Mouse (Mus musculus): ENCODE measurements around the gene Tamm41. TPM values are rescaled to one million over a fixed set of nuclear protein-coding genes. Genes with fewer than 3 reads are reported as not detected.

Tamm41 gene
- total RNA-seq, 1 experiment from 2014 or later = 13.4 TPM

DNA sequence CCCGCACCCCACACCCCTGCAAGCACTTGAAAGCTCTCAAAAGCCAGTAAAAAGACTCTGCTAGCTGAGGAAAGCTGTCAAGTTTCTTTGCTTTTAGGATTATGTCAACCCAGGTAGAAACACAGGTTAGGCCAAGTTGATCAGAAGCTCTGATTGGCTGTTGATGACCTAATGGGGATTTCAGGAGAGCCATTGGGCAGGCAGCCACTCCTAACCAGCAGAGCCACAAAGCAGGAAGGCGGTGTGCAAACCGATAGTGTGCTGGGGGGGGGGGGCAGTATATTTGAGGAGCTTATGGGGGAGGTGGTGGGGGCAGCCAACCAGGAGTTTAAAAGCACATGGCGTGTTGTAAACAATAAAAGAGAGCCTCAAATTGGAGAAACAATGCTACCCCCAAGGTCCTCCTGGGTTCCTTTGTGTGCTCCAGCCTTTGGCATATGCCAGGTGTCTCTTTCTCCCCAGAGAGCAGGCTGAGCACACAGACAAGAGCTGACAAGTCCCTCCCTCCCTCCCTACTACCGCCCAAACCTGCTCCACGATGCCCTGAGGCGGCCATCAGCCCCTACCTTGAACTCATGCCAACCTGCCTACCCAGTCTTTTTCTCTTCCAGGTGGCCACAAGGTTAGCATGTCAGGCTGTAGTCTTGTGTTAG, 49.6 kb downstream of the Tamm41 start:
- no peak for ATAC-seq (replicated peaks; ENCODE audit: insufficient number of reproducible peaks, low FRiP score, low TSS enrichment, poor library complexity, severe bottlenecking)

DNA sequence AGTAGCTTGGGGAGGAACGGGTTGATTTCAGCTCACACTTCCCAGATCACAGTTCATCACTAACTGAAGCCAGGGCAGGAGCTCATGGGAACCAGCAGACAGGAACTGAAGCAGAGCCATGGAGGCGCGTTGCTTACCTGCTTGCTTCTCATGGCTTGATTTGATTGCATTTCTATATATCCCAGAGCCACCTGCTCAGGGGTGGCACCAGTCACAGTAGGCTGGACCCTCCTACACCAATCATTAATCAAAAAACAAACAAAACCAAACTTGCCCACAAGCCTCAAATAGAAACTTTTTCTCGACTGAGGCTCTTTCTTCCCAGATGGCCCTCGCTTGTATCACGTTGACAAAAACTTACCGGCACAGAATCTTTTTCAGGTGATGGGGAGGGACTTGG, 55.0 kb downstream of the Tamm41 start:
- ATAC-seq (replicated peaks; ENCODE audit: insufficient number of reproducible peaks, low FRiP score, low TSS enrichment, poor library complexity, severe bottlenecking) = no peak

DNA sequence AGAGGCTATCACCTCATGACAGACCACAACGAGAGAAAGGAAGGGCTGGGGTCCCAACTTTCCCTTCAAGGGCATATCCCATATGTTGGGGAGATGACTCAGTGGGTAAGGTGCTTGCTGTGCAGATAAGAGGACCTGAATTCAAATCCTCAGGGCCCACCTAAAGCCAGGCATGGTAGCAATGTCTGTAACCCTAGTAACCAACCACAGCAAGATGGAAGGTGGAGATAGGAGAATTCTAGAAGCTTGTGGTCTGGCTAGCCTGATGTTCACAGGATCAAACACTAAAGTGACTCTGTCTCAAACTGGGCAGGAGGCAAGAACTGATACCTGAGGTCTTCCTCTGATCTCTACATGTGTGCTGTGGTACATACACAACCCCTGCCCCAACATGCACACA, 58.0 kb downstream of the Tamm41 start:
- ATAC-seq (replicated peaks; ENCODE audit: insufficient number of reproducible peaks, low FRiP score, low TSS enrichment, poor library complexity, severe bottlenecking) = no peak

DNA sequence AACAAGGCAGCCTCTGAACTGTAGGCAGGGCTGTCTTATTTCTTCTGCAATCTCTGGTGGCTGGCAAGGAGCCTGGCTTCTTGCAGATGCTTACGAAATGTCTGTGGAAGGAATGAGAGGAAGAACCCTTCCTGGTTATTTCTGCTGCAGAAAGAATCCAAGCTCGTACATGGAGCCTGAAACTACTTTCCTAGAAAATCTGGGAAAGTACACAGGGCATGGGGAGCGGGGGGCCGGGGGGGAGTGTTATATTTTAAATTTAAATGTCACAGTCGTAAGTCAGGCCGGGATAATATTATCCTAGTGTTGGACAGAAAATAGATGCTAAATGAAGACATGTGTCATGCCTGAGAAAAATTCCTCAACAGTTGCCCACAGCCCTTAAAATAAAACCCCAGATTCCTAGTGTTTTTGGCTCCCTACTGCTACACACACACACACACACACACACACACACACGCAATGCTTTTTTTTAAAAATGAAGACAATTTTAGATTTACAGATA, 60.7 kb downstream of the Tamm41 start:
- ATAC-seq (replicated peaks; ENCODE audit: insufficient number of reproducible peaks, low FRiP score, low TSS enrichment, poor library complexity, severe bottlenecking) = no peak

DNA sequence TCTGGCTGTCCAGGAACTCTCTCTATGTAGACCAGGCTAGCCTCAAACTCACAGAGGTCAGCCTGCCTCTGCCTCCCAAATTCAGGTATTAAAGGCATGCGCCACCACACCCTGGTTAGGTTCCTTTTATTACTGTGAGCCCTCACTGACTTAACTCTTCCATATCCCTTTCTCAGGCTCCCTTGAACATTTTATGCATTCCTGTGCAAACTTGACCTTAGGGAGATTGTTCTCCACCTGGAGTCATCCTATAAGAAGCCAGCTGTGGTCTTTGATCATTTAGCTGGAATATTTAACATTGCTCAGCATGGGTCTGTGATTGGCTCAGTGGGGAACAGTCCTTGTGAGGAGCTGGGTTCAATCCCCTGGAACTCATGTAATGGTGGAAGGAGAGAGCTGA, 63.3 kb downstream of the Tamm41 start:
- ATAC-seq (replicated peaks; ENCODE audit: insufficient number of reproducible peaks, low FRiP score, low TSS enrichment, poor library complexity, severe bottlenecking) = no peak

DNA sequence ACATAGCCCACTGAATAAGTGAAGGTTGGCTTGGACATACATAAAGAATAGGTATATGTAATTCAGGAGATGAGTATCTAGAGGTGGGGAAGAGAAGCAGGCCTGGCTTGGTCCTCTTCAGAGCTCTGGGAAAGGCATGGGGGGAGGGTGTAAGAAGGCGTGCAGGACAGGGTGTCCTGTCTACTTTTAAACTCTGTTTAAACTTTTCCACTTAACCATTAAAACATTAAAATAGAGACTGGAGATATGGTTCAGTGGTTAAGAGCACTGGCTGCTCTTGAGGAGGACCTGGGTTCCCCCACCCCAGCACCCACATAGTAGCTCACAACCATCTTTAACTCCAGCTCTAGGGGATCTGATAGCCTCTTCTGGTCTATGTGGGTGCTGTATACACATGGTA, 64.7 kb downstream of the Tamm41 start:
- ATAC-seq (replicated peaks; ENCODE audit: insufficient number of reproducible peaks, low FRiP score, low TSS enrichment, poor library complexity, severe bottlenecking) = no peak

DNA sequence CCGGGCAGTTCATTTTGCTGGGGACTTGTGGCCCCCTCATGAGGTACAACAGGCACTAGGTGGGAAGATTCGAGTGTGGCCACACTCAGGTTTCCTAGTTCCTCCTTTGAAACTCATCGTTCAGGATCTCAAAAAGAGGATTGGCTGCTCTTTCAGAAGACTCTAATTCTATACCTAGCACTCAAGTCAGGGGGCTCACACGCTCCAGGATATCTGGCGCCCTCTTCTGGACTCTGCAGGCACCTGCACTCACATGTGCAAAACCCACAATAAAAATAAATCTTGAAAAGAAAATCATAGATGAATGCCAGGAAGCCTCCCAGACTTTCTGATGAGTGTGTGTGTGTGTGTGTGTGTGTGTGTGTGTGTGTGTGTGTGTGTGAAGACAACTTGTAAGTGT, 66.8 kb downstream of the Tamm41 start:
- no peak for ATAC-seq (replicated peaks; ENCODE audit: insufficient number of reproducible peaks, low FRiP score, low TSS enrichment, poor library complexity, severe bottlenecking)

DNA sequence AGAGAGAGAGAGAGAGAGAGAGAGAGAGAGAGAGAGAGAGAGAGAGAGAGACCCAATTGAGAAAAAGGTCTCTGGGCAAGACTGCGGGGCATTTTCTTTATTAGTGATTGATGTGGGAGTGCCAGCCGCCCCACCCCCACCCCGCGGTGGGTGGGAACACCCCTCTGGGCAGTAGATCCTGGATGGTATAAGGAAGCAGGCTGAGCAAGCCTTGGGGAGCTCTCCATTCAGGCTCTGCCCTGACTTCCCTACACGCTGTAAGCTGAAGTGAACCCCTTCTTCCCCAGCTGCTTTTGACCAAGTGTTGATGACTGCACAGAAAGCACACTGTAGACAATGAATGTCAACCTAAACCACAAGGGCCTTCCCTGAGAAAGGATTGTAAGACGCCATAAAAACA, 67.3 kb downstream of the Tamm41 start:
- no peak; the same call in 1 of the 2 replicates for ATAC-seq (replicated peaks; ENCODE audit: insufficient number of reproducible peaks, low FRiP score, low TSS enrichment, poor library complexity, severe bottlenecking)

DNA sequence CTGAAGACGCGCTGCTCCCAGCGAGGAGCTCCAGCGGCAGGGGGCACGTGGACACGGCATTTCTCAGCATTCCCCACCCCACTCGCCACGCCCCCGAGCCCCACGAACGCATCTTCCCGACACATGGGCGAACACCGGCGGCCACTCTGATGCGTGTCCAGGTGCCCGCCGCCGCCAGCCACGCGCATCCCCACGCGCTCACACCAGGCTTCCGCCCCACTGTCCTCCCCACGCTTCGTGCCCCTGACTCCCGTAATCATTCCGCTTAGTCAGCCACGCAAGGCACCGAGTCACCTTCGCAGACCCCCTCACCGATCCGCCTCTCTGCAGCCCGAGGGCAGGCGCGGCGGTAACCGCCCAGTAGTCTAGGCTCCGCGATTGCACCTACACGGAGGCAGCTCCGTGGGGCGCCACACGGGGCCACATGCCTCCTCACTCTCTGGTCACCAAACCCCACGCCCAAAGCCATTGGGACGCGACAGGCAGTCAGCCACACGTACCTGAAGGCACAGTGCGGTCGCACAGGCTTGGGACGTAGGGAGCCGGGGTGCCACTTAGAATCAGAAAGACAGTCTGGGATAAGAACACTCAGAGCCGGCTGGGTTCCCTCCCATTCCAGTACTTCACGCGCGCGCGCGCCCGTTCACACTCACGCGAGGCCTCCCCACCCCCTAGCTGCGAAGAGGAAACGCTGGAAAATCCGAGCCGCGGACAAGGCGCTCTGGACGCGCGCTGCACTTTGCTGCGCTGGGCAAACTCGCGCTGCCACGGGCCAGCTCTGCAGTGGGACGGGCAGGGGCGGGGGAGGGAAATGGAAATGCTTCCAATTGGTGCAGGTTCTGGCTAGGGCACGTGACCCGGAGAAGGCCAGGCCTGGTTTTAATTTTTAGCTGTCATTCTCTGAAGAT, 68.2 kb downstream of the Tamm41 start, which contains the start of gene Vgll4:
Gene Vgll4 (minus strand): TSS at position 782 of the 908 bp plus-strand sequence.
- ATAC-seq (replicated peaks; ENCODE audit: insufficient number of reproducible peaks, low FRiP score, low TSS enrichment, poor library complexity, severe bottlenecking) = peak; percentile 28; the same call in 1 of the 2 replicates

DNA sequence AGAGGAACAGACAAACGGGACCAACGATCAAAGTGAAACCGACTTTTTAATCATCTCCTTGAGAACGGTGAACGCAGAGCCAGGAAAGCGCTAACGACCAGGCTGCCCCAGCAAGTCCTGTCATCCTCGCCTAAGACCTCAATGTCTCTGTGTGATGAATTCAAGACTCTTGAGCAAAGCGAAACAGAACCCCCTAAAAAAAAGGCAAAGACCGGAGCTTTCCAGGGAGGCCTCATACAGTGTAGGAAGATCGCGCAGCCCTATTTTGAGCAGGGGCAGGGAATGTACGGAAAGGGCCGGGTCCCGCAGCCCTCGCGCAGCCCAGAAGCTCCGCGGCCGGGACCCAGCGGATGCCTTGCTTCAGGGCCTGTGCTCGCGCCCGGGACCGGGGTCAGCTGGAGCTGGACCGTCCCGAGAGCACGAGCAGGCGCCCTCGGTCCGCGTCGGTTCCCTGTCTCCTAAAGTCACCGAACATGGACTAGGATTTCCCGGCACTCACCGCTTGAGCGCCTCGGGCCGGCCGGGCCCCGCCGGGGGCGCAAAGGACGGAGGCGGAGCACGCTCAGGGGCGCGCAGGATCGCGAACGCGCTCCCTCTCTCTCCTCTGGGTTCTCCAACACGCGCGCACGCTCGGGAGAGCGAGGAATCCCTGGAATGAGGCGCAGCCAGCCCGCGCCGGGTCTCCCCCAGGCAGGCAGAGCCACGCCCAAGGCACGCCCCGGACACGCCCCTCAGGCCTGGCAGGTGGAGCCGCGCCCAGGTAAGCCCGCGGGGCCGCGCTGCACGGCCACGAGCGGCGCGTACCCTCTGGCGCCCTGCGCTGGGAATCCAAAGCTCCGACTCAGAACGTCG, 69.1 kb downstream of the Tamm41 start:
- ATAC-seq (replicated peaks; ENCODE audit: insufficient number of reproducible peaks, low FRiP score, low TSS enrichment, poor library complexity, severe bottlenecking) = no peak

DNA sequence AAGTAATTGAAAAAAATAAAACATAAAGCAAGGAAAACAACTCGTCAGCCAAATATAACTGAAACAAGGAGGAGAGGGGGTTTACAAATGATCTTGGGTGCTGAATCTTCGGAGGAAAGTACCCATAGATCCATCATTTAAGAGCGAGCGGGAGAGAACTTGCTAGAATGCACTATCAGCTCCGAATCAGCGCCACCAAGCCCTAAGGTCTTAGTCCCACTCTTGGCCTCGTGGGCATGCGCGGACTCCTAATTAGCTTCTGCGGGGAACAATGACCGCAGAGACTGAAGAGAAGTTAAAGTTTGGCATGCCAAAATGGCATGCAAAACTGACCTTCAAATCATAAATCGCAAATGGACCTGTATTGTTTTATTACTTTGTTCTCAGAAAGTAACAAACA, 70.1 kb downstream of the Tamm41 start:
- no peak for ATAC-seq (replicated peaks; ENCODE audit: insufficient number of reproducible peaks, low FRiP score, low TSS enrichment, poor library complexity, severe bottlenecking)

DNA sequence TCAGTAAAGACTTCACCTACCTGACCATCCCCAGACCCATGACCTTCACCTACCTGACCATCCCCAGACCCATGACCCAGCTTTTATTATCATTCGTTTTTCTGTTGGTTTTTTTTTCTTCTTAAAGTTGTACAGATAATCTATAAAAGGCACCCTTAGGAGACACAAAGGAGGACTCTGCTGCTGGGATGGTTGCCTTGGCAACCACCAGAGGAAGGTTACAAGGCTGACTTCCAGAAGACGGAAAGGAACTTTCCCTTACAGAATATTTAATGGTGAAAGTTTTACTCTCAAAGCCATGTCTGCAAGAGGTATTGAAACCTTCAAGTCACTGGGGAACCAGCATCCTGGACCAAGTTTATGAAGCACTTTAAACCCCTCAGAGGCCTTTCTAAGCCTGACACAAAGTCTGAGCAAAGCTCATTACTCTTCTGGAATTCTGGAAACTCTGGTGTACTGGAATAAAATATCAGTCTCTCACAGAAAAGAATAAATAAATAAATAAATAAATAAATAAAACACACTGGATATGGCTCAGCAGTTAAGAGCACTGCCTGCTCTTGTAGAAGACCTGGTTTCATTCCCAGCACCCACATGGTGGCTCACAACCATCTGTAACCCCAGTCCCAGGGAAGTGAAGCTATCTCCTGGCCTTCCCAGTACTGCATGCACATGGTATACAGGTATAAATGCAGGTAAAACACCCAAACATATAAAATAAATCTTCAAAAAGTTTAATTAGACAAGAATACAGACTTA, 71.1 kb downstream of the Tamm41 start:
- ATAC-seq (replicated peaks; ENCODE audit: insufficient number of reproducible peaks, low FRiP score, low TSS enrichment, poor library complexity, severe bottlenecking) = no peak

DNA sequence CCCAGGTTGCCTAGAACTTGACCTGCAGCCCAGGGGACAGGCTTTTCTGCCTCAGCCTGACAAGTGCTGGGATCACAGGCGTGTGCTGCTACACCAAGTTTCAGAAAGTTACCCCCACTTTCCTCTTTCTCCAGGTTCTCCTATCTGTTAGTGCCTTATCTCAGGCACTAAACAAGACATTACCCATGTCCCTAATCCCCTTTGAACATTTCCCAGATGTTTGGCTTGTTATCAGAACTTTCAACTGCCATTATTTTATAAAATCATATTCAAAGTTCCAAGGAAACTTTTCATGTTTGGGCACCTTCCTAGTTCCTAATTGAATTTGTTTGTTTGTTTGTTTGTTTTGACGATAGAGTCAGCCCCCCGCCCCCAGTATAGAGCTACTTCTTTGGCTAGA, 71.9 kb downstream of the Tamm41 start:
- no peak for ATAC-seq (replicated peaks; ENCODE audit: insufficient number of reproducible peaks, low FRiP score, low TSS enrichment, poor library complexity, severe bottlenecking)

DNA sequence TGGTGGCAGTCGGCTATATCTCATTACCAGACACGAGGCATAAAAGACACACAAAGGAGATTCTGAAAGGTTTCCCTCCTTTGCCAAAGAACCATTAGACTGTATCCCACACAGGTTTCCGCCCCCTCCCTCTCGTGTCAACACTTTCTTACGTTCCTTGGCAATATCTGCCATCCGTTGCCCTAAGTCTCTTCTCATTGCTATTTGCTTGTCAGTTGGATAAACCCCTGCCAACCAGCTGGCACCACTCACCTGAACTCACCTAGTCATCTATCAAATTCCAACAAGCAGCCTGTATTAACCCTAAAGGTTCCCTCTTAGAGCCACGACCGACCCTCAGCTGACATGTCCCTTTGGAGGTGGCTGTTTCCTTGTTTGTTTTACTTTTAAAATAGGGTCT, 72.3 kb downstream of the Tamm41 start:
- no peak for ATAC-seq (replicated peaks; ENCODE audit: insufficient number of reproducible peaks, low FRiP score, low TSS enrichment, poor library complexity, severe bottlenecking)

DNA sequence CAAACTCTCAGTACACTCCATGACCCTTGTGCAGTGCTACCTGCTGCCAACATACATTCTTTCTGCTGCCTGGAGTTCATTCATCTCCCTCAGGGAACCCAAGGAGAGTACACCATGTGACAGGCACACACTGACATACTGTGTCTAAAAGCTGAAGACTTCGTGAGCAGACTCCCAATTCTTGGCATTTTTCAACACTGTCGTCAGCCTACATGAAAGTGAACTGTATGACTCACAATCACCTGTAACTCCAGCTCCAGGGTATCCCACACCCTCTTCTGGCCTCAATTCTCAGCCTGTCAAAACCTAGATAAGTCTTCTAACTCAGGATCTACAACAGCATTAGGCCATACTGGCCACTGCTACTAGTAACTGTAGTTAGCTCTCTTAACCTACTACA, 73.4 kb downstream of the Tamm41 start:
- ATAC-seq (replicated peaks; ENCODE audit: insufficient number of reproducible peaks, low FRiP score, low TSS enrichment, poor library complexity, severe bottlenecking) = no peak

DNA sequence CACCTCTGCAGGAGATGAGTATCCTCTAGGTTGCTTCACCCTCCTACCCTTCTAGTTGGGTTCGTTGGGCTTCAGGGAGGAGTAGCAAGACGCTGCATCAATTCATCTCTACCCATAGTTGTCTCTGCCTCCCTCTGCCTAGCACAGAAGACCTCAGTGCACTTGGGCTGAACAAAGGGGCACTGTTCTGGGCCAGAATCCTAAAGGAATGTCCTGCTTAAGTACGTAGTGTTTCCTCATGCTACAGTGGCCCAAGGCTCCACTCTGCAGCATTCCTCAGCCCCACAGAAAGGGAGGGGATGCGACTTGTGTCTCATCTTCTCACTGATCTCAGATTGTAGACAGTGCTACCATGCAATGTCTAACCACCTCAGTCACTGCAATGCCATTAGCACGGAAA, 74.0 kb downstream of the Tamm41 start:
- ATAC-seq (replicated peaks; ENCODE audit: insufficient number of reproducible peaks, low FRiP score, low TSS enrichment, poor library complexity, severe bottlenecking) = no peak

DNA sequence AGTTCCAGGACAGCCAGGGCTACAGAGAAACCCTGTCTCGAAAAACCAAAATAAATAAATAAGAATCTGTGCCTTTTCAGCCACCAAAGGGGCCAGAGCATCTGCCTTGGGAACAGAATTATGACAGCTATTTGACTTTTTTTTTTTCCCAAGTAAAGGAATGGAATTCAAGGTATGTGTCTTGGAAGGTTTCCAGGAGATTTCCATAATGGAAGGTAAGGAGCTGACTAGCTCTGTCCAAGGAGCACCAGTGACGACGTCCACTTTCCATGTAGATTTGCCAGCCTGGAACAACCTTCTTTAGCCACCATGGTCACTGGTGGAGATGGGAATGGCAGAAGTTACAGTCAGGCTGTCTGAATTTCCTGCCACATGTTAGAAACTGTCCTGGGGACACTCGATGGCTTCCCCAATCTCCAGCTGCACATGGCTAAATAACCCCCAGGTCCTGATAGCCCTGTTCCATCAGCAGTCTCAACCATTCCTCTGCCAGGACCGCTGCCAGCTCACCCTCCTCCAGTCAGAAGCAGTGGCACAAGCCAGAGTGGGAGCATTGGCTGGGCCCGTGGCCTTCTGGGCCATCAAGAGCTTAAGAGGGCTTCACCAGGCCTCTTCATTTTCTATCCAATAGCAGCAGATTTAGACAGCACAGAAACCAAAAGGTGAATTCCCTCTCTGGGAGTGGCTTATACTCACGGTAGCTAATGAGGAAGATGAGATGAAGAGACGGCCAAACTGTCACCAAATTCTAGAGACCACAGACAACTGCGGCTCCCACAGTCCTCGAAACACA, 76.2 kb downstream of the Tamm41 start:
- no peak for ATAC-seq (replicated peaks; ENCODE audit: insufficient number of reproducible peaks, low FRiP score, low TSS enrichment, poor library complexity, severe bottlenecking)

DNA sequence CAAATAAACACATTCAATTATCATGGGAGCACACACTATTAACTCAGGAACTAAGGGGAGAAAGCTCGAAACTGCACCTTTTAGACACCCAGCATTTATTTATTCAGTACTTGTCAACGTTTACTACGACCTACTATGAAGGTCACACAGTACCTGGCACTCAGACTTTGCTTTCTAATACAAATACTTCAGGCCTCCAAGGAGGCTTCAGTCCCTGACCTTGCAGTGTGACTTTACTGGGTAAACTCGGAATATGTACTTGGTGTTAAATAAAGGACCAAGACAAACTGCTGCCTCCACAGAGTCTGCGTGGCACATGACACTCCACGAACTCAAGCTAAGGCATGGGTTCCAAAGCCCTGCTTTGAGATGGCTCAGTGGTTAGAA, 78.7 kb downstream of the Tamm41 start:
- no peak for ATAC-seq (replicated peaks; ENCODE audit: insufficient number of reproducible peaks, low FRiP score, low TSS enrichment, poor library complexity, severe bottlenecking)
